Mouse (Mus musculus): ENCODE measurements around the gene Txndc2. TPM values are rescaled to one million over a fixed set of nuclear protein-coding genes. Genes with fewer than 3 reads are reported as not detected.

Txndc2 gene
- total and polyA plus RNA-seq, 3 experiments: not detected

DNA sequence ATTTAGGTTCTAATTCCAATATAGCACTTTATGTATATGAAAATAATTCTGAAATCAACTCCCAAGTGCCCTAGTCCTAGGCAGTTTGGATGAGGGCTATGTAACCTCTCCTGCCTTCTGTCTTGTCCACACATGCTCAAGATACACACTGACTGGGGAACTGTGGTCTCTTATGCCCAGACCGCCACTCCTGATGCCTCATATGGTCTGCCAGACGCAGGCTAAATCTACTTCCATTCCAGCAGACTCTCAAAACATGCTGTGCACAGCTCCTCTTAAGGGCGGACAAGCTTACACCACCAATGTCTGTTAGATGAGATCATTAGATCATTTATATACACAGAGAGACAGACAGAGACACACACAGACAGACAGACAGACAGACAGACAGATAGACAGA is 41.3 kb upstream of the Txndc2 start:
- Histone ChIP-seq H3K9ac (ENCODE audit: control insufficient read depth, low read depth, low read length, poor library complexity, severe bottlenecking) (no peak overlapping the region), H3K9me3 (replicated peaks; ENCODE audit: insufficient read depth, low read length) (no peaks in the 10 kb centered on the region), H3K79me2 (ENCODE audit: control insufficient read depth, insufficient read depth, low read length, poor library complexity) (no peaks in the 10 kb centered on the region), H3K36me3 (ENCODE audit: control insufficient read depth in 1 of 2, insufficient read depth in 2 of 2, low read length in 2 of 2) (no peaks in the 10 kb centered on the region), H3K27ac (ENCODE audit: control insufficient read depth, low read depth, low read length) (no peak overlapping the region), H3K4me1 (ENCODE audit: control insufficient read depth in 1 of 2, insufficient read depth in 2 of 2, low read length in 2 of 2) (no peaks in the 10 kb centered on the region), H3K4me3 (ENCODE audit: control insufficient read depth in 1 of 2, insufficient read depth in 1 of 2, low read depth in 2 of 2, low read length in 2 of 2) (no peak overlapping the region), H3K27me3 (ENCODE audit: control insufficient read depth in 1 of 2, insufficient read depth in 2 of 2, low read length in 2 of 2) (no peaks in the 10 kb centered on the region)
- no peak for DNase-seq (ENCODE audit: low read depth, low spot score)
- TF ChIP-seq POLR2AphosphoS2 (IDR thresholded peaks at IDR 0.05; ENCODE audit: low read length) (no peak), POLR2A (IDR thresholded peaks at IDR 0.05; ENCODE audit: control insufficient read depth in 1 of 2, insufficient read depth in 1 of 2, low read depth in 1 of 2, low read length in 2 of 2, poor library complexity in 1 of 2) (no peak), TCF12 (IDR thresholded peaks at IDR 0.05; ENCODE audit: low read depth, low read length) (no peak), USF2 (IDR thresholded peaks at IDR 0.05; ENCODE audit: borderline replicate concordance in 1 of 2, insufficient read depth in 1 of 2, low read depth in 1 of 2, low read length in 2 of 2) (no peak), KAT2A (conservative IDR thresholded peaks at IDR 0.05; ENCODE audit: low read depth, low read length) (no peak), BHLHE40 (IDR thresholded peaks at IDR 0.05; ENCODE audit: borderline replicate concordance, low read depth, low read length) (no peak), MYB (IDR thresholded peaks at IDR 0.05; ENCODE audit: low read depth, low read length) (no peak), TBP (IDR thresholded peaks at IDR 0.05; ENCODE audit: low read depth, low read length) (no peak), CTCF (IDR thresholded peaks at IDR 0.05 in 2 of 3, conservative IDR thresholded peaks at IDR 0.05 in 1 of 3; ENCODE audit: control insufficient read depth in 1 of 3, insufficient read depth in 1 of 3, low read depth in 2 of 3, low read length in 3 of 3, poor library complexity in 1 of 3, severe bottlenecking in 1 of 3) (no peak), ZNF384 (IDR thresholded peaks at IDR 0.05; ENCODE audit: low read depth, low read length) (no peak), CHD2 (IDR thresholded peaks at IDR 0.05; ENCODE audit: low read length) (no peak), SIN3A (IDR thresholded peaks at IDR 0.05; ENCODE audit: low read length) (no peak), MAFK (IDR thresholded peaks at IDR 0.05; ENCODE audit: borderline replicate concordance, low read depth, low read length) (no peak), SMC3 (IDR thresholded peaks at IDR 0.05; ENCODE audit: low read depth, low read length) (no peak), RCOR1 (IDR thresholded peaks at IDR 0.05; ENCODE audit: low read depth, low read length) (no peak), HCFC1 (IDR thresholded peaks at IDR 0.05; ENCODE audit: low read depth, low read length) (no peak), MEF2A (IDR thresholded peaks at IDR 0.05; ENCODE audit: extremely low read depth, insufficient replicate concordance, low read depth, low read length, poor library complexity, severe bottlenecking) (no peak), MAZ (IDR thresholded peaks at IDR 0.05; ENCODE audit: low read depth, low read length) (no peak), ZKSCAN1 (IDR thresholded peaks at IDR 0.05; ENCODE audit: low read depth, low read length) (no peak)

DNA sequence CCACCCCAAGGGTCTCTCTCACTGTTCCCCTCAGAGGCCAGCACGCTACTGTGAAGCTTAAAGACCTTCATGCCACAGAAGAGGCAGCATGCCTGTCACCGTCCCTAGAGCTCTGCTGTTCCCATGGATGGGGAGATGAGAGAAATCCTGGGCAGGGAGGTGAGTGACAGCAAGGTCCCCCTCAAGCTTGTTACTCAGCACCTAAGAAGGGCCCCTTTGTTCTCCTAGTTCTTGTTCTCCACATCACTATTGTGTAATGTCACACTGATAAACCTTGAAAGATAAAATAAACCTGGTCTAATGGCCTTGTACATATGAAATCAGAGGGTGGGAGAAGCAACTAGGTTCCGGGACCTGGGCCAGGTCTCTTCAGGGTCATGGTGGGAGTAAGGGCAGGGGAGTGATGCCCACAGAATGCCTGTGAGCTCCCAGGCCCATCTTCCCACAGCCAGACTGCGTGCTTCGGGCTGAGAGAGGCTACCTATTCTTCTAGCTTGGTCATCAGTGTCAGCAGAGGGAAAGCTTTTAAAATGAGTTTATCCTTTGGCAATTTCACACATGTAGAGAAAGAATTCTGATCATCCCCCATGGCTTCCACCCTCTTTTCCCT is 40.2 kb upstream of the Txndc2 start:
- no peak for DNase-seq (ENCODE audit: low read depth, low spot score)

More for the DNA sequence above, 40.2 kb upstream of the Txndc2 start:
- H3K4me1 ChIP-seq (ENCODE audit: control insufficient read depth in 1 of 2, insufficient read depth in 2 of 2, low read length in 2 of 2): no peaks in the 10 kb centered on the region
- H3K27ac ChIP-seq (ENCODE audit: control insufficient read depth, low read depth, low read length): no peak overlapping the region
- no peaks in the 10 kb centered on the region for H3K79me2 ChIP-seq (ENCODE audit: control insufficient read depth, insufficient read depth, low read length, poor library complexity)
- no peak overlapping the region for H3K9ac ChIP-seq (ENCODE audit: control insufficient read depth, low read depth, low read length, poor library complexity, severe bottlenecking)
- H3K9me3 ChIP-seq (replicated peaks; ENCODE audit: insufficient read depth, low read length): no peaks in the 10 kb centered on the region
- no peaks in the 10 kb centered on the region for H3K36me3 ChIP-seq (ENCODE audit: control insufficient read depth in 1 of 2, insufficient read depth in 2 of 2, low read length in 2 of 2)
- no peaks in the 10 kb centered on the region for H3K27me3 ChIP-seq (ENCODE audit: control insufficient read depth in 1 of 2, insufficient read depth in 2 of 2, low read length in 2 of 2)
- no peak overlapping the region for H3K4me3 ChIP-seq (ENCODE audit: control insufficient read depth in 1 of 2, insufficient read depth in 1 of 2, low read depth in 2 of 2, low read length in 2 of 2)
- TF ChIP-seq TBP (IDR thresholded peaks at IDR 0.05; ENCODE audit: low read depth, low read length) (no peak), MXI1 (IDR thresholded peaks at IDR 0.05; ENCODE audit: low read depth, low read length) (no peak), CHD2 (IDR thresholded peaks at IDR 0.05; ENCODE audit: low read length) (no peak), HCFC1 (IDR thresholded peaks at IDR 0.05; ENCODE audit: low read depth, low read length) (no peak), POLR2AphosphoS2 (IDR thresholded peaks at IDR 0.05; ENCODE audit: low read length) (no peak), MAFK (IDR thresholded peaks at IDR 0.05; ENCODE audit: borderline replicate concordance, low read depth, low read length) (no peak), RCOR1 (IDR thresholded peaks at IDR 0.05; ENCODE audit: low read depth, low read length) (no peak), MAX (IDR thresholded peaks at IDR 0.05; ENCODE audit: low read length) (no peak), ZC3H11A (IDR thresholded peaks at IDR 0.05; ENCODE audit: low read depth, low read length) (no peak), E2F4 (IDR thresholded peaks at IDR 0.05; ENCODE audit: borderline replicate concordance, low read depth, low read length) (no peak), CTCF (IDR thresholded peaks at IDR 0.05 in 2 of 3, conservative IDR thresholded peaks at IDR 0.05 in 1 of 3; ENCODE audit: control insufficient read depth in 1 of 3, insufficient read depth in 1 of 3, low read depth in 2 of 3, low read length in 3 of 3, poor library complexity in 1 of 3, severe bottlenecking in 1 of 3) (no peak)
